Mouse (Mus musculus): ENCODE results near the gene Sept1.

DNA sequence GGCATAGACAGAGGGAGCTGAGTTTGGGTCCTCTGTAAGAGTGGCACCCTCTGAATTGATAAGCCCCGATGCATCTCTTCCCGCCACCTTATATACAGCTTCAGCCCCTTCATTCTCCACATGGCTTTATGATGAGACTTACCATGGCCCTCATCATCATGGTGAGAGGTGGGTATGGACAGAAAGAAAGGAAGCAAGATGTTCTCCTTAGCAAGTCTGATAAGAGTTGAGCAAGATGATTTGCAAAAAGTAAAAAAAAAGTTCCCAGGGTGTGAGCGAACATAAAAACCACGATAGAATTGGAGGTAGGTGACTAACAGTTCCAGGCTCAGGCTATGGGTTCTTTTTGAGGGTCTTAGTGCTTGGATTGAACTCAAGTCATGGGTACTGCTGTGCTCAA is 14.3 kb downstream of the Sept1 start:
- TF ChIP-seq CTCF (IDR thresholded peaks at IDR 0.05; ENCODE audit: control insufficient read depth, insufficient read depth, insufficient replicate concordance, low read depth, low read length) (no peak), POLR2A (IDR thresholded peaks at IDR 0.05; ENCODE audit: control insufficient read depth, low read depth, low read length) (no peak)
